23 mouse cellular contexts compared by ENCODE assay signal in genomic region chr19:9998736-9999486, GRCm38 (mm10).
"Had no signal": no experiment of that assay in that cellular context is flagged by ENCODE, and none has a peak within 500 bp of the region (broad histone marks: within the 10 kb centered on the region; RNA-seq: fewer than 3 reads in every experiment).

No protein-coding gene starts in this region.

- DNase-seq: kidney, adult 2 months; kidney, postnatal 25 days; layer of hippocampus, postnatal 36 days; liver; lung, adult 18-20 months; lung, postnatal 10 days; lung, postnatal 36 days; midbrain, embryonic 14.5 days; right cerebral cortex, adult 18-20 months; thymus, adult 18-20 months; thymus, postnatal 36 days had no signal

- H3K4me1 ChIP-seq: limb, embryonic 10.5 days; limb, embryonic 13.5 days; midbrain, embryonic 10.5 days; neural tube, embryonic 12.5 days; neural tube, embryonic 15.5 days had no signal

- H3K27me3 ChIP-seq: limb, embryonic 13.5 days; lung, embryonic 15.5 days; neural tube, embryonic 12.5 days; neural tube, embryonic 15.5 days had no signal

- H3K4me3 ChIP-seq: left cerebral cortex, adult 2 months; limb, embryonic 10.5 days; limb, embryonic 13.5 days; liver, embryonic 12.5 days; liver, embryonic 15.5 days; lung, embryonic 15.5 days; megakaryocyte, embryonic 14.5 days; midbrain, embryonic 10.5 days; neural tube, embryonic 12.5 days; neural tube, embryonic 15.5 days had no signal

- H3K27ac ChIP-seq: kidney, postnatal 0 days; left cerebral cortex, adult 2 months; limb, embryonic 10.5 days; limb, embryonic 13.5 days; liver, embryonic 12.5 days; liver, embryonic 15.5 days; lung, embryonic 15.5 days; midbrain, embryonic 10.5 days; neural tube, embryonic 12.5 days; neural tube, embryonic 15.5 days had no signal

- H3K36me3 ChIP-seq: limb, embryonic 10.5 days; limb, embryonic 13.5 days; liver, embryonic 12.5 days; liver, embryonic 15.5 days; lung, embryonic 15.5 days; midbrain, embryonic 10.5 days; neural tube, embryonic 12.5 days; neural tube, embryonic 15.5 days had no signal

- ATAC-seq: intestine, postnatal 0 days; liver, embryonic 12.5 days had no signal
